Mouse (Mus musculus): ENCODE measurements at regions not wholly inside any gene's neighbourhood (a gene's known extent, or its start where the extent isn't known, plus 50 kb on each side); places are given as distances from the start of the nearest gene placed in this dataset.

DNA sequence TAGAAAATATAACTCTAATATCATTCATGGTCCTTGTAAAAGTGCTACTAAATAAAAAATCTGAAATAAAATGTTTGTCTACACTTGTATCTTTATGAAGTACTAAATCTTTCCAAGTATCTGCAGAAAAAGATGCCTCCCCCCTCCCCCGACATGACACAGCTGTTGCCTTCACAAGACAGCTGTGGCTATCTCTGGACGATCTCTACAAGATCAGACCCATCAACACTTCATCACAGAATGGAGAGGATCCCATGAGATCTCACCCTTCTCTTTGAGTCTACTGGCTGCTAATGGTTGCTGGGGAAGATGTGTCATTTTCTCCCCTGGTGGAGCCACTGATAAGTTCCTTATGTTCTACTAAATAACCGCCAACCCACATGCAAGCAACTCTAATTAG, 116.0 kb upstream of the Dab2 start:
- no peak for DNase-seq (ENCODE audit: low spot score)

DNA sequence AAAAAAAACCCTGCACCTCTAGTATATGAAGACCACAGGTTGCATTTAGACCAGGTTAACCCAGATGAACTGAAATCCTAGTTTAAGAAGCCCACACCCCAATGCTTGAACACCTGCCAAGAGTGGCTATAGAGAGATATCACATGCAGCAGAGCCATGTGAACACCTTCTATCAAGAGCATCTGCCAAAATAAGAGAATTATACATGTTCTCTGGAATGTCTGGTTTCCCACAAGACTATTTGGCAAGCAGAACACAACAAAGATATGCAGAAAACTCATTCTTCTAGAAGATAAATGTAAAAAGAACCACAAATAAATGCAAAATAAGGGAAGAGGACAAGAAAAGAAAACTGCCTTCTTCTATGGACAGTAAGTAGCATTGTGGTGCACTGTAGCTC, 107.7 kb upstream of the Dab2 start:
- DNase-seq (ENCODE audit: low spot score): no peak

DNA sequence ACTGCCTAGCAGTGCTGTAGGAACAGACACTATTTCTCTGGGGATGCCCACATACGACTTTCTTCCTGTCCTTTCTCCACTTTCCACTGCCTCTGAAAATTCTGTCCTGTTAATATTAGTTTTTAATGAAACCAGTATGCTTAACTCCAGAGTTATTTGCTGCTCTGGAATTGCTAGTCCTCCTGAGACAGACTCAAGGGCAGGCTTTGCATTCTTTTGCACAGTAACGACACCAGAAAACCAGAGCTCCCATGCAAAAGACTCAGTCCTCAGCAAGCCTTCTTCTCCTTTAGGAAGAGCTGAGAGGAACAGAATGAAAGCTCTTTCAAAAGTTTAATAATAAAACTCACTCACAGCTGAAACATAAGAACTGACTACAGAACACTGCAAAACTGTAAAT, 92.3 kb upstream of the Dab2 start:
- DNase-seq (ENCODE audit: low spot score): no peak

DNA sequence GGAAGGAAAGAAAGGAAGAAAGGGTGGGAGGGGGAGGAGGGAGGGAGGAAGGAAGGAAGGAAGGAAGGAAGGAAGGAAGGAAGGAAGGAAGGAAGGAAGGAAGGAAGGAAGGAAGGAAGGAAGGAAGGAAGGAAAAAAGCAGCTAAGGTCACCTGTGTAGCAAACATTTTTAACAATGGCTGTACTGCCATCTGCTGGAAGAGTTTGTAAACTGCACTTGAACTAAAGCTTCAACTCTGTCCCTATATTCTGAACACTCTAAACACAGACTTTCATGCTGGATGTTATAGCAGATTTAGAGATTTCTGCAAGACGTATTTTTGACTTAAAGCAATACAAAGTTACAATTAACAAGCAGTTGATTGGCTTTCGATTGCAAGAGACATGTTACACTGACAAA, 90.3 kb upstream of the Dab2 start:
- DNase-seq (ENCODE audit: low spot score): peak; percentile 85

DNA sequence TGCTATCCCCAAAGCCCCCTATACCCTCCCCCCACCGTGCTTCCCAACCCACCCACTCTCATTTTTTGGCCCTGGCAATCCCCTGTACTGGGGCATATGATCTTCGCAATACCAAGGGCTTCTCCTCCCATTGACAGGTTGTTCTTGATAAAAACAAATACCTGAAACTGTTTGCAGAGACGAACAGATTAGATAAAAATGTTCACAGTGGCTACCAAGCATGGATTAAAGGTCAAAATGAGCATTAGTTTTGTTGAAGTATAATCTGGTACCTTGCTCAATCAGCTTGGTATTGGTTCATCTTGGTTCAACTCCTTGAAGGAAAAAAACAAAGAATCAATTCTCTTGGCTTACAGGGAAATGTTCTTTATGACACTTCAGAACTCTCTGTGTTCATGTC, 81.5 kb upstream of the Dab2 start:
- no peak for DNase-seq (ENCODE audit: low spot score)

DNA sequence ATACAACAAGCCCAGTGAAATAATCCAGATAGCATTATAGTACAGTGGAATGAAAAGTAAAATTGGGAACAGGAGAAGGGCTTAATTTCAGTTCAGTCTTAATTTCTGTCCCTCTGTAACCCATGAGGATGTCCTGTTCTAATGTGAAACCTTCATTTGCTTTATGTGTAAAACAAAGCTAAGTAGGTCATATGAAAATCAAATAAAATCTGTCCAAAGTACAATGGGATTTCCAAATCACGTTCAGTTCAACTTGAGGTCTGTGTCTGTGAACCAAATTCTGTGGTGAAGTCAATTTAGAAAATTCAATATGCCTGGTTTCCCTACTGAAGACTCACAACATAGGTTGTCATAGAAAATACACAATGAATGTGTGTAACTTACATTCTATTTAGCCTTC, 74.4 kb upstream of the Dab2 start:
- no peak for DNase-seq (ENCODE audit: low spot score)

DNA sequence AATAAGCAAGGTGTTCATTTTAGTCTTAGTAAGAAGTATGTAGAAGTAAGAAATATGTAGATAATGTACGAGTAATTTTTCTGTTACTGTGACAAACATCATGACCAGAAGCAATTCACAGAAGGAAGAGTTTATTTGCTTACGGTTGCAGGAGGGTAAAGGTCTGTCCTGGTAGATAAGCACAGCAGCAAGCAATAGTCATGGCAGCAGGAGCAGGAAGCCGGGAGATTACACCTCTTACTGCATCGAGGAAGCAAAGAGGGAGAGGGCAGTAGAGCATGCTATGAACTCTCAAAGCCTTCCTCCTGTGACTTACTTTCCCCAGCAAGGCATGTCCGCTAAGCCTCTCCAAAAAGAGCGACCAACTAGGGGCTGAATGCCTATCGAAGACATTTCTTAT, 69.0 kb upstream of the Dab2 start:
- DNase-seq (ENCODE audit: low spot score): no peak

DNA sequence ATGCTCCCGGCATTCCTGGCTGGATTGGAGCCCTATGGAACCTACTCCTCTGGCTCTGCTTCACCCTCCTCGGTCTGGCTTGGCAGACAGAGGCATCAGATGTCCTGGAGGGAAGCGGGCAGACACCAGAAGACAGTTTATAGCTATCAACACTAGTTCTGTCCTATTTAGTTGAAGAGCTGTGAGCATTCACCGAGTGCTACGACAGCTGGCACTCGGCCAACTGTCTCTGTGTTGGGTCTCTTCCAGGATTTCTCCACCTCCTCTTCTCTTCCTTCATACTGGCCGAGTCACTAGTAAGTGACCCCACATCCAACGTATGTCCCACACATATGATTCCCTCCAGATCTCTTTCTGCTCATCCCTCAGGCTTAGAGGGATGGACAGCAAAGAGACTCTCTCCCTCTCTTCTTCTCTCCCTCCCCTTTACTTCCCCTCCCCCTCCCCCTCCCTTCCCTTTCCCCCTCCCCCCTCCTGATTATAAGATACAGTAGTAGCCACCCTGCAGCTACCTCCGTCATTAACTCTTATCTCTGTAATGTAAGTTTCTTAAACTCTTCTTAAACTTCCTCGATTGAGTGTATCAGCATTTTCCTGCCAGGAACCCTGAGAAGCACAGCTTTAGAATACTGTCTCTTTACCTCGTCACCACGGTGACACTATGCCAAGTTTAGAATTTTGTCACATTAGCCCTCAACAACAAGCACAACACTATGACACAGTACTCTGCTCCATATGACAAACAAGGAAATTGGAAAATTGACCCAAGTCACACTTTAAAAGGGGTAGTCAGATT, 68.1 kb upstream of the Dab2 start:
- no peak for DNase-seq (ENCODE audit: low spot score)

DNA sequence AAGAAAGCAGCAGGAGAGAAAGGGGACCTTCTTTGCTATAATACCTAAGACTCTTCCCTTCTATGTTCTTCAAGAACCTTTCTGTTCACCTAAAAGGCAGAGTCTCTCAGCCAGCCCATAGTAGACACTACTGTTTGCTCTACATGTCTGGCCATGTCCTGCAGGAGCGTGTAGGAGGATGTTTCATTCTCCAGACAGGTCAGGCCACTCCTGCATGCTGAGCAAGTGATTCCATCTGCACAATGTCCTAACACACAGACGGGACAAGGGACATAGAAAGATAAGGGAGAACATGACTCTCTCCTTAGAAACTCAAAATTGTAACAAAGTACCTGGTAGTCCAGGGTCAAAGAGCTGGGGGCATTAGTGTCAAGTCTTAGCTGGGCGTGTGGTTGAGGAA, 66.0 kb upstream of the Dab2 start:
- DNase-seq (ENCODE audit: low spot score): no peak

DNA sequence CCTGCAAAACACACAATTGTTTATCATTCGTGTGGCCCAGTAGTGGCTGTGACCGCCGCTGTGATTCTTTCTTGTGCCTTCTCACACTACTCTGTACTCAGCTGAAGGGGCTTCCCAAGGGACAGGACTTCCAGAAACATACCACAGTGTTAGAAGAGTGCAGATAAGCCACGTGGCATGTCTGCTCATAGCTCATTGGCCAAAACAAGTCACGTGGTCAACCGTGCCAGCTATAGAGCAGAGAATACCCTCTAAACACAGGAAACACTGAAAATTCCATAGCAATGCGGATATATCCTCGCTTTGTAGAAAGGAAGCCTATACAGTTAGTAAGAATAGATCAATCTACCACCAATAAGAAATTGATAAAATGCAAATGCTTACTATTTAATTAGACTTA, 63.0 kb upstream of the Dab2 start:
- no peak for DNase-seq (ENCODE audit: low spot score)

DNA sequence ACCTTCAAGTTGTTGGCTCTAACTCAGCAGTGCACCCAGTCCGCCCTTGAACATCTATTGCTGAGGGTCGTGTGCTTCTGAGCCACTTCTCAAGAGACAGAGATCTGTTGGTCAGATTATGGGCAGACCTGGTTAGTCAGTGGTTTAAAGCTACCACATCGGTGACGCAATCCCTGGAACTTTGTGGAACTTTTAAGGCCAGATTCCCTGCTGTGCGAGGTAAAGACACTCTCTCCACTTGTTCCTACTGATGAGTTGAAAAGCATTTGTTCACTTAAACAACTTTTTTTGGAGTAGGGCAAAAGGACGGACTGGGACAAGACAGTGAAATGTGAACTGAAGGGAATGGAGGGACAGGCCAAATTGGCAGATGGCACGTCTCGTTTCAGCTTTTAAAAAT, 61.9 kb upstream of the Dab2 start:
- DNase-seq (ENCODE audit: low spot score): no peak

DNA sequence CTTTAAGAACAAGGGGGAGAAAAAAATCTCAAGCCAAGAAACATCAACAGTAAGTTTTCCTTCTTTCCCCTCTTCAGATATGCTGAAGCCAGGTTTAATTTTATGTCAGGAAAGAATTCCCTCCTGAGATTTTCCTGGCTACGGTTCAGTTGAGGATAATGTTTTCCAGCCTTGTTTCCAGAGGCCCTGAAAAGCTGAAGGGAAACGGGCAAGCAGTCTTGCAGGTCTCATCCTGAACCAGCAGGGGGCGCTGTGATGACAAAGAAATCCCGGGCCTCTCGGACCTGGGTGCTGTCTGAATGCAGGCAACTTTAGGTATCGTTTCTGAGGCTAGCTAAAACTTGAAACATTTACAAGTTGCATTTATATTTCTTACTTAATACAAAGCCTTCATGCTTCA, 61.5 kb upstream of the Dab2 start:
- DNase-seq (ENCODE audit: low spot score): peak; percentile 81

DNA sequence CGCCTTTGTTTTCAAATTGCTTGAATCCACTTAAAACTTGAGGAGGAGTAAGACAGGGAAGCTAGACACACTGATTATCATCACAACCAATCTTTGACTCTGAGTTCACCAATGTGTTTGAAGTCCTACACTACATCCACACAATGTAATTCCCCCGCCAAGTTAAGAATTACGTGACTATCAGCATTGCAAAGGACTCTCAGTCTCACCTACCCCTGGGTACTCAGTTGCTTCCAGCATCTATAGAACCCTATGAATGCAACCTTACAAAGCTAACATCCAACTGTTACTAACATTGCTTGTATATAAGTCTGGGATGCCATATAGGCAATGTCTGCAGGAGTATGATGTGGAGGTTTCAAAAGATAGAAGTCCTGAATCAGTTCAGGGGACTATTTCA, 60.8 kb upstream of the Dab2 start:
- no peak for DNase-seq (ENCODE audit: low spot score)

DNA sequence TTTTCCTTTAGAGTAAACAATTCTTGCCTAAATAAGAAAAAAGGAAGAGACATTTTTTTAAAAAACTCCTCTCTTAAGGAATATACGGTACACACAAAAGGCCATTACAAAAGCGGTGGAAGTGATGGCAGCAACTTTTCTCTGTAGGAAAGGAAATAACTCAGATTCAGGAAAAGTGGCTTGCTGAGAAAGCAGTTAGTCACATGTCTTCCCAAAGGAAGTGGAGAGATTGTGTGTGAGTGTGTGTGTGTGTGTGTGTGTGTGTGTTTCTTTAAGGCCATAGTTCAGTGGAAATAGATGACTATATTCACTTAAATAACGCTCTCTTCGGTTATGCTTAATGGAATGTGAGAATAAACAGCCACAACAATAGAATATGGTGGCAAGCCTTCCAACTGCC, 57.5 kb upstream of the Dab2 start:
- DNase-seq (ENCODE audit: low spot score): no peak

DNA sequence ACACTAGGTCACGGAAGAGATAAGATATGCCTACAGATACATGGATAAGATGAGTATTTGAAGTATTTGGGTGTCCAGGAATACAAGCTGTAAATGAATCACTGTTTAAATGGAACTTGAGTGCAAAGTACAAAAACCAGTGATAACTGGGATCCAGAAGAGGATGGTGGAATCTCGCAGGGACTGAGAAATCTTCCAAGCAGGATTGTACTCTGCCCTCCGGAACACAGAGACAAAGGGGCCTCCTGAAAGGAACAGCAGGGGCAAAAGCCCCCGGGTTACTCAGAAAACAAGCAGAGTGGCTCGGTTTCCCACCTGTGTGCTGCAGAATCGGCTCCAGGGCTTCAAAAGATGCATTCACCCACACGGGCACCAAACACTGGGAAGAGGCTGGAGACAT, 55.2 kb upstream of the Dab2 start:
- no peak for DNase-seq (ENCODE audit: low spot score)

DNA sequence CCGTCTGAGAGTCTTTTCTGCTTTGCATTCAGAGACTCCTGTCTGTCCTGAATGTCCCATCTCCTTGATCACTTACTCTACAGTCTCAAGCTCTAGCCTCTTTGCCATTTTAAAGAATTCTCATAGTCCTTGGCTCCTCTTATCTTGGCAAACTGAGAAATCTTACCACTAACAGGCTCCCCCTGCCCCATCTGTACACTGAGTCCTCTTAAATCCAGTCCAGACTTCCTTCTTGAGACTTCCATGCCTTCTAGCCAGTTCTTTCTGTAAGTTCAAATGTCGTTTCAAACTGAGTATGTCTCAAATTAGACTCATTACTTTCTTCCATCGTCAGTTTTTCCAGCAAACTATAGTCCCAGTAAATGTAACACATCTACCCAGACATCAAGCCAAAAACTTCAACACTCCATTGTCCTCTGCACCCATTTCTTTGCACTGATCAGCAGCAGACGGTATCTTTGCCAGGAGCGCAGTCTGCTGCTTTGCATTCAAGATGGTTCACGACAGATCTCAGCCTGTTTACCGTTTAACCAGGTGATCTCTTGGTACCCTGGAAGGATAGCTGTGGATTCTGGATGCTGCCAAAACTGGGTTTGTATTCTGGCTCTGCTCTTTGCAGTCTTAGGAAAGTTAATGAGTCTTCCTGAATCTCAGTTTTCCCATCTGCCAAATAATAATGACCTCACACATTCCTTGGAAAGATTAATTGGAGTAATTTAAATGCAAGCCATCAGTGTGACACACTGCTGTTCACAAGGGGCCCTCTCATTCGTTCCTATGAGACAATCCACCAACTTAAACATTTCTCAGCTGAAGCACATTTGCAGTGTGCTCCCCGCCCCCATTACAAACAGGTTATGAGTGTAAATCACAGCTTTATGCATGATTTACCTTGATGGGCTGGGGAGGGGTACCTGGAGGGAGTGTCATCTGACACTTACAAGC, 53.4 kb upstream of the Dab2 start:
- no peak for DNase-seq (ENCODE audit: low spot score)

DNA sequence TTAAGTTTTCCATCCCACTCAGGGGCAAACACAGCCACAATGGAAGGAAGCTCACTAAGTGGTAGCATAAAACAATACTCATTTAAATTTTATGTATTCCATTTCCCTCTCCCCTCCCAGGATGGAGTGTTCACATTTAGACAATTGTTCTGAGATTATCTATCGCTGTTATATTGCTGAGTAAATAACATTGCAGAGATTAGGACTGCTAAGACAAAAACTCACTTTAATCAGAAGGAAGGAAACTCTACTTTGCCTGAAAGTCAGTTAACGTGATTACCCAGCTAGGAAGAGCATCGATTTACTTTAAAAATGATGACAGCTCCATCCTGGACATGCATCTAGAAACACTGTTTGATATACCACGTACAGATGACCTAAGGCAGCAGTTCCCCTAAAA, 51.1 kb upstream of the Dab2 start:
- no peak for DNase-seq (ENCODE audit: low spot score)

Data from retina, embryonic 14.5 days (tissue).